Mouse (Mus musculus) erythroblast, embryonic 14.5 days (primary cell): Measurements from ENCODE around the gene Paqr3.

Source experiments
- GATA1 ChIP-seq: IDR thresholded peaks from 2 replicates; pipeline ENCODE4 v1.6.1; 2012; ENCODE audit warnings: low read length, inconsistent platforms, mixed read lengths
- TAL1 ChIP-seq: IDR thresholded peaks from 3 replicates; pipeline ENCODE4 v1.6.1; 2012; ENCODE audit warnings: low read length, inconsistent platforms, mixed read lengths

- no peak for TF ChIP-seq TAL1
- TF ChIP-seq GATA1, result no peak
Observed at GRCm38 (mm10) chr5:97075476-97076151, 35.8 kb downstream of the Paqr3 start.
